Mouse (Mus musculus): ENCODE results near the gene Rnase12. TPM values are rescaled to one million over a fixed set of nuclear protein-coding genes. Genes with fewer than 3 reads are reported as not detected.

Gene Rnase12
- polyA plus RNA-seq, 1 experiment: not detected

GRCm38 (mm10) chr14:51094096-51094875 lies 36.8 kb upstream of the Rnase12 start:
- no peak overlapping the region for H3K4me3 ChIP-seq
- no peak overlapping the region for H3ac ChIP-seq (ENCODE audit: control insufficient read depth, insufficient read length)
- H3K36me3 ChIP-seq (ENCODE audit: control insufficient read depth, insufficient read depth): no peaks in the 10 kb centered on the region
- H3K4me2 ChIP-seq (ENCODE audit: low read depth): no peak overlapping the region
- TF ChIP-seq USF1 (IDR thresholded peaks at IDR 0.05; ENCODE audit: low read depth) (no peak), MYOD1 (IDR thresholded peaks at IDR 0.05; ENCODE audit: control insufficient read depth in 1 of 3, insufficient read length in 2 of 3, low read depth in 2 of 3) (no peak), MYOG (IDR thresholded peaks at IDR 0.05; ENCODE audit: control insufficient read depth in 1 of 3, insufficient read depth in 1 of 3, insufficient read length in 2 of 3, low read depth in 2 of 3) (no peak), REST (IDR thresholded peaks at IDR 0.05; ENCODE audit: insufficient read depth, insufficient read length) (no peak), POLR2A (IDR thresholded peaks at IDR 0.05; ENCODE audit: insufficient read length, low read depth) (no peak), CEBPB (IDR thresholded peaks at IDR 0.05; ENCODE audit: insufficient read depth, poor library complexity, severe bottlenecking) (no peak), SRF (IDR thresholded peaks at IDR 0.05; ENCODE audit: control insufficient read depth, insufficient read length, low read depth) (no peak), E2F4 (IDR thresholded peaks at IDR 0.05; ENCODE audit: insufficient read depth) (no peak), MAX (IDR thresholded peaks at IDR 0.05; ENCODE audit: low read depth) (no peak), POLR2AphosphoS2 (IDR thresholded peaks at IDR 0.05; ENCODE audit: insufficient read length, low read depth) (no peak)
- no peaks in the 10 kb centered on the region for H3K79me2 ChIP-seq (ENCODE audit: control insufficient read depth, insufficient read depth)
- H3K27me3 ChIP-seq (ENCODE audit: control insufficient read depth, insufficient read depth, insufficient read length): no peaks in the 10 kb centered on the region

- TF ChIP-seq MYOD1 (IDR thresholded peaks at IDR 0.05; ENCODE audit: control insufficient read depth in 1 of 3, insufficient read length in 2 of 3, low read depth in 2 of 3) (no peak), SRF (IDR thresholded peaks at IDR 0.05; ENCODE audit: control insufficient read depth, insufficient read length, low read depth) (no peak), TCF12 (IDR thresholded peaks at IDR 0.05; ENCODE audit: insufficient read depth, poor library complexity, severe bottlenecking) (no peak), MYOG (IDR thresholded peaks at IDR 0.05; ENCODE audit: control insufficient read depth in 1 of 3, insufficient read depth in 1 of 3, insufficient read length in 2 of 3, low read depth in 2 of 3) (no peak), E2F4 (IDR thresholded peaks at IDR 0.05; ENCODE audit: insufficient read depth) (no peak), POLR2A (IDR thresholded peaks at IDR 0.05; ENCODE audit: insufficient read length, low read depth) (no peak), POLR2AphosphoS2 (IDR thresholded peaks at IDR 0.05; ENCODE audit: insufficient read length, low read depth) (no peak), USF1 (IDR thresholded peaks at IDR 0.05; ENCODE audit: low read depth) (no peak), CEBPB (IDR thresholded peaks at IDR 0.05; ENCODE audit: insufficient read depth, poor library complexity, severe bottlenecking) (no peak), MAX (IDR thresholded peaks at IDR 0.05; ENCODE audit: low read depth) (no peak), TCF3 (IDR thresholded peaks at IDR 0.05; ENCODE audit: insufficient read length, low read depth) (no peak), REST (IDR thresholded peaks at IDR 0.05; ENCODE audit: insufficient read depth, insufficient read length) (no peak)
- H3K4me2 ChIP-seq (ENCODE audit: low read depth): no peak overlapping the region
- no peak overlapping the region for H3K4me3 ChIP-seq
These were observed 36.0 kb upstream of the Rnase12 start for GRCm38 (mm10) chr14:51093496-51093895.

GRCm38 (mm10) chr14:51092073-51092620 lies 34.7 kb upstream of the Rnase12 start:
- TF ChIP-seq TCF3 (IDR thresholded peaks at IDR 0.05; ENCODE audit: insufficient read length, low read depth) (no peak), TCF12 (IDR thresholded peaks at IDR 0.05; ENCODE audit: insufficient read depth, poor library complexity, severe bottlenecking) (no peak), CEBPB (IDR thresholded peaks at IDR 0.05; ENCODE audit: insufficient read depth, poor library complexity, severe bottlenecking) (no peak)
- Histone ChIP-seq H3K36me3 (ENCODE audit: control insufficient read depth, insufficient read depth) (no peaks in the 10 kb centered on the region), H3K4me3 (peak overlapping the region; percentile 59), H3K79me2 (ENCODE audit: control insufficient read depth, insufficient read depth) (no peaks in the 10 kb centered on the region), H3ac (ENCODE audit: control insufficient read depth, insufficient read length) (no peak overlapping the region), H3K4me2 (ENCODE audit: low read depth) (peak overlapping the region; percentile 91), H3K27me3 (ENCODE audit: control insufficient read depth, insufficient read depth, insufficient read length) (no peaks in the 10 kb centered on the region)

More at GRCm38 (mm10) chr14:51093496-51093895, 36.0 kb upstream of the Rnase12 start:
- Histone ChIP-seq H3ac (ENCODE audit: control insufficient read depth, insufficient read length) (no peak overlapping the region), H3K27me3 (ENCODE audit: control insufficient read depth, insufficient read depth, insufficient read length) (no peaks in the 10 kb centered on the region), H3K36me3 (ENCODE audit: control insufficient read depth, insufficient read depth) (no peaks in the 10 kb centered on the region), H3K79me2 (ENCODE audit: control insufficient read depth, insufficient read depth) (no peaks in the 10 kb centered on the region)

GRCm38 (mm10) chr14:51090921-51091900 lies 33.8 kb upstream of the Rnase12 start, which contains the start of the genes Rnase4 and Ang:
TSS of gene Rnase4 (plus strand) at chr14:51091077.
TSS of gene Ang (plus strand) at chr14:51091150.
- Histone ChIP-seq H3K4me2 (ENCODE audit: low read depth) (peak within 1 kb of the TSS; percentile 91), H3K4me3 (peak within 1 kb of the TSS; percentile 59), H3K36me3 (ENCODE audit: control insufficient read depth, insufficient read depth) (no peaks in the 10 kb centered on the region), H3K79me2 (ENCODE audit: control insufficient read depth, insufficient read depth) (no peaks in the 10 kb centered on the region), H3ac (ENCODE audit: control insufficient read depth, insufficient read length) (peak within 1 kb of the TSS; percentile 23), H3K27me3 (ENCODE audit: control insufficient read depth, insufficient read depth, insufficient read length) (no peaks in the 10 kb centered on the region)
- TF ChIP-seq CEBPB (IDR thresholded peaks at IDR 0.05; ENCODE audit: insufficient read depth, poor library complexity, severe bottlenecking) (no peak), E2F4 (IDR thresholded peaks at IDR 0.05; ENCODE audit: insufficient read depth) (no peak), TCF3 (IDR thresholded peaks at IDR 0.05; ENCODE audit: insufficient read length, low read depth) (no peak), TCF12 (IDR thresholded peaks at IDR 0.05; ENCODE audit: insufficient read depth, poor library complexity, severe bottlenecking) (no peak), POLR2AphosphoS2 (IDR thresholded peaks at IDR 0.05; ENCODE audit: insufficient read length, low read depth) (no peak), MYOD1 (IDR thresholded peaks at IDR 0.05; ENCODE audit: control insufficient read depth in 1 of 3, insufficient read length in 2 of 3, low read depth in 2 of 3) (no peak), REST (IDR thresholded peaks at IDR 0.05; ENCODE audit: insufficient read depth, insufficient read length) (no peak), MYOG (IDR thresholded peaks at IDR 0.05; ENCODE audit: control insufficient read depth in 1 of 3, insufficient read depth in 1 of 3, insufficient read length in 2 of 3, low read depth in 2 of 3) (no peak), MAX (IDR thresholded peaks at IDR 0.05; ENCODE audit: low read depth) (no peak), POLR2A (IDR thresholded peaks at IDR 0.05; ENCODE audit: insufficient read length, low read depth) (no peak), USF1 (IDR thresholded peaks at IDR 0.05; ENCODE audit: low read depth) (no peak), SRF (IDR thresholded peaks at IDR 0.05; ENCODE audit: control insufficient read depth, insufficient read length, low read depth) (no peak)
